Mouse (Mus musculus) adrenal gland, adult (tissue): ENCODE data around the gene Ajm1.
"Not testable (repeated sequence)": the region's sequence is repeated elsewhere in the genome, so short reads cannot be mapped to it uniquely, and the experiment has no call there.

Experiments
- DNase-seq, 2 experiments: peaks; one replicate each; pipeline ENCODE4 v3.0.0; 2022 to 2023; ENCODE audit warnings: low spot score in 1 of 2; ENCODE audit not compliant: inconsistent age in 2 of 2

Gene Ajm1

DNA sequence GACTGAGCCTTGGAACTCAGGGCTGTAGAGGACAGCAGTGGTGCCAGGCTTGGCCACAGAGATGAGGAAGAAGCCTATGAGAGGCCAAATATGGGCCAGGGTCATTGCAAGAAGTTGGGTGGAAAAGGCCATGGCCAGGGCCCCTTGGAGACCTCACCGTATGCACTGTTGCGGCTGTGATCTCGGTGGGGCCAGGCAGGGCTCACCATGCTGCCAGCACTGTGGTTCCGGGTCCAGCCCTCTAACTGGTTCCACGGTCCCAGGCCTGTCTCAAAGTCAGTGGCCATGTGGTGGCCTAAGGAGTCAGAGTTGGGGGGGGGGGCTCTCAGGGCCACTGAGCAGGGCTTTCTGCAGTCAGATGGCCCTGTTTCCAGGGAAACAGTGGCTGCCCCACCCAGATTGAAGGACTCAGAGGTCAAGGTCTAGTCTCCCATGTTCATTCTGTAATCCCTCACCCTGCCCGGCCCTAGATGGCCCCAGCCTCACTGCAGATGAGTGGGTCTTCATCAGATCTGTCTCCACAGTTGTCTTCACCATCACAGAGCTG, 13.0 kb downstream of the Ajm1 start:
- DNase-seq, result peak in 1 of 2 experiments; percentile 75

DNA sequence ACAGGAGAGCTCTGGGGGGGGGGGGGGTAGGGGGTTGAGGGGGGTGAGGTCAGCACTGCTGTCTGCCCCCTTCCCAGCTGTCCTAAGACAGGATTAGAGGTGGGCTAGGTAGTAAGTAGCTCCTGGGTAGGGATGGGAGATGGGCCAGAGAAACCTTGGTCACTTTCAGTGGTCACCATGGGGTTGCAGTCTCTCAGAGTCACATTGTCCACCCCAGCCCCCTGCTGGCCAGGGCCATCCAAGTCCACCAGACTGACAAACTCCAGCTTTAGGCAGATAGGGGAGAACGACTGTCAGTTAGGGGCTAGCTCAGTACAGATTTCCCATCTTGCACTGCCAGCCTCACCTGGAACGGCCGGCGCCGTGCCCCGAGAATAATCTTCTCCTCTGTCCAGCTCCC, 15.0 kb downstream of the Ajm1 start:
- no peak for DNase-seq

DNA sequence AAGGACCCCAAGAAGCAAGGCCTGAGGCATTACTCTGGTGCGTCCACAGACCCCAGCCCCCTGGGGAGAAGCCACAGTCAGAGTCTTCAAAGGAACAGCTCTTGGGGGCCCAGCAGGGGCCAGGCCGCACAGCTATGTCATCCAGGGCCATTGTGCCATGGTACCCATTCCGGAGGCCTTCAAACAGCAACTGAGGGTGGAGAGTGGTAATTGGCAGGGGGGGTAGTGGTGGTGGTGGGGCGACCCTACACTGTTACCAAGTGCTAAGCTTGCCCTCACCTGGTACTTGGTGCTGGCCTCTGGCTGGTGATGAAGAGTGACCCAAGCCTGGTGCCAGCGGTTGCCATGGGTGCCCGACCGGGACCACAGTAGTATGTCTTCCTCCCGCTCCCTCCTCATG, 15.8 kb downstream of the Ajm1 start:
- no peak for DNase-seq

DNA sequence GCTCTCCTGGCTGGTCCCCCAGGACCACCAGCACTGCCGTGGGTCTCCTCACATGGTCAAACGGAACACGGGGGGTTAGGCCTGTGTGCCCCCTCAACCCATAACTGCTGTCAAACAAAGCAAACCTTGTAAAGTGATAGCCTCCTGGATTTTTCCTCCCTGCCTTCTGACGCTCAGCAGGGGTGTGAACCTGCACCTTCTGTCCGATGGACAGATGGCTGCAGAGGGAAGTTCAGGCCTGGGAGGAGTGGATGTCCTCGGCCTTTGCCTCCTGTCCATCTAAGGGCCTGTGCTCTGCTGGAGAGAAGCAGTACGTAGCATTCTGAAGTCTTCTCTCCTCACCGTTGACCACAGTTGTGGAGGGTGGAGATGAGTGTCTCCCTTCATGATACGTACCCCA, 19.6 kb downstream of the Ajm1 start:
- DNase-seq, result no peak

- DNase-seq, result no peak
Observed at GRCm38 (mm10) chr2:25560551-25560950, 21.0 kb downstream of the Ajm1 start.

GRCm38 (mm10) chr2:25558774-25559173, 22.8 kb downstream of the Ajm1 start:
- DNase-seq, result no peak

DNA sequence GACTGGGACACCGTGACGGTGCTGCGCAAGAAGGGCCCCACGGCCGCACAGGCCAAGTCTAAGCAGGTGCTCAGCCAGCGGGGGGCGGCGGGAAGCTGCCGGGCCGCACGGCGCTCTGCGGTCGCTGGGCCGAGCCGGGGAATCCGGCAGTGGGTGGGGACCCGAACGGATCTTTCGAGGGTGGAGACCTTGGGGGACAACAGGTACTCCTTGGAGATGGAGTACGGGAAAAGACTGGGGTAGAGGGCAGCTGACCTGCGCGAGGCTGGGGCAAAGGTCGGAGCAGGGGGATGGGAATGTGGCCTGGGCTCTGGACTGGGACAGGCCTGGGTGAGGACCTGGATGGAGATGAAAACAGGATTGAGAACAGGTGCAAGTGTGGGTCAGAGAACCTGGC, 23.6 kb downstream of the Ajm1 start:
- no peak for DNase-seq

DNA sequence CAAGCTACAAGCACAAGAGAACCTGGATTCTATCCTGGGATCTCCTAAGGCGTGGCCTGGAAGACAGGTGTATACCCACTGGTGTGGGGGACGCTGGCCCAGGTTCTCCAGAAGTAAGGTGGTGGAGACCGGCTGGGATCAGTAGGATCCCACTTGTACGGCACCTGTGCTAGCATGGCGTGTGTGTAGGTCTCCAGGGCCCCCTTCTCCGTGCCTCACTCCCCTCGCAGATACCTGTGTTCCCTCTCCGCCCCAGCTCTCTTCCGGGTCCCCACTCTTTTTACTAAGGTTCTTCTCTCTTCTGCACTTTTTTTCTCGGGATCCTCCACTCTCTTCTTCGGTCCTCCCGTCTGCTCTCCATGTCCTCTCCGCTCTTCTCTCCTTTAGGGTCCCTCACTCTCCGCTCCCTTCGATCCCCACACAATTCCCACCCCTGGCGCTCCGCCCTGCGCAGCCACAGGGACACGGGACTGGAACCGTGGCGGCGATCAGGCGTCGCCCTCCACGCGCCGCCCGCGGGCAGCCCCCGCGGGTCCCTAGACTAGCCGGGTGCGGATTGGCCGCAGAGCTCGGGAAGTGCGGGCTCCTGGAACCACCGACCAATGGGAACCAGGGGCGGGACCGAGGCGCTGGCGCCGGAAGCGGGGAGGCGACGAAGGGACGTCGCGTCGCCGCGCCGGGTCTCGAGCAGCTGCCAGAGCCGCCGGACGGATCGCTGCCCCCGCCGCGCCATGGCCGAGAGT, 24.2 kb downstream of the Ajm1 start, which contains the start of gene Edf1:
Gene Edf1, plus strand, starts transcription at position 627 of the 743 bp plus-strand sequence.
- peak; percentile 97 to 98 for DNase-seq

DNA sequence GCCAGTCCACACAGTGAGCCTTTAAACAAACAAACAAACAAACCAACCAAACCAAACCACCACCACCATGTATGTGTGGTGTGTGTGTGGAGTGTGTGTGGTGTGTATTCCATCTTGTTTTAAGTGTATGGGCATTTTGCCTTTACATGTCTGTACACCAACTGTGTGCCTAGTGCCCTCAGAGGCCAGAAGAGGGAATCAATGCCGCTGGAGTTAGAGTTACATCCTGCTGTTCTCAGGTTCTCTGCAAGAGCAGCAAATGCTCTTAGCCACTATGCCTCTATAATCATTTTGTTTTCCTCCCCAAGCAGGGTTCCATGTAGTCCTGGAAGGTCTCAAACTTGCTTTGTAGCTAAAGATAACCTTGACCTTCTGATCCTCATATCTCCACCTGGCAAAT, 25.3 kb downstream of the Ajm1 start:
- DNase-seq, result no peak

- DNase-seq, result peak in 1 of 2 experiments; percentile 31
Observed at GRCm38 (mm10) chr2:25555479-25555878, 26.1 kb downstream of the Ajm1 start.

DNA sequence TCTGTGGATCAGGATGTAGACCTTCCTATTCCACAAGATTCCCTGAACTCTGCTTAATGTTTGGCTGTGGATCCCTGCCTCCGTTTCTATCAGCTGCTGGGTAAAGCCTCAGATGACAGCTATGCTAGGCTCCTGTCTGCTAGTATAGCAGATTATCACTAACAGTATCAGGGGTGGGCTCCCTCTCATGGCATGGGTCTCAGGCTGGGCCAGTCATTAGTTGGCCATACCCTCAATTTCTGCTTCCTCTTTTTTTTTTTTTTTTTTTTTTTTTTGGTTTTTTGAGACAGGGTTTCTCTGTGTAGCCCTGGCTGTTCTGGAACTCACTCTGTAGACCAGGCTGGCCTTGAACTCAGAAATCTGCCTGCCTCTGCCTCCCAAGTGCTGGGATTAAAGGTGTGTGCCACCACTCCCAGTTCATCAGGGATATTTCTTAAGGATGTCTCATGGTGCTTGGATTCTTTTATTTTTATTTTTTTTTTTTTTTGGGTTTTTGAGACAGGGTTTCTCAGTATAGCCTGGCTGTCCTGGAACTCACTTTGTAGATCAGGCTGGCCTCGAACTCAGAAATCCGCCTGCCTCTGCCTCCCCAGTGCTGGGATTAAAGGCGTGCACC, 28.3 kb downstream of the Ajm1 start:
- DNase-seq, result not testable (repeated sequence)

DNA sequence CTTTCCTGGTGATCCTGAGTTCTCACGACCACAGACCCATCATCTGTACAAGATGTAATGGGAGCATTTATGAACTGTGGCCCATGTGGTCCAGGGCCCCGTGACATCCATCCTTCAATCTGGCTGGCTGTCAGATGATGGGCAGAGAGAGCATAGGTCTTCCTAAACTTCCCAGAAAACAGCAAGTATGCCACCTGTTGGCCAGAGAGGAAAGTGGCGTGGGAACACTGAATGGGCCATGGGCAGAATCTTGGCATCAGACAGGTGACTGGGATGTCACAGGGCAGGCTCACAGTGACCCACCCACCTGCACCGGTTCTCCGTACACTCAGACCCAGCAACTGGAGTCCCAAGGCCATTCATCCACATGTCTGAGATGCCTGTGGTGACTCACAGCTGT, 30.4 kb downstream of the Ajm1 start:
- peak; percentile 70 to 88 for DNase-seq

GRCm38 (mm10) chr2:25549021-25549991, 32.3 kb downstream of the Ajm1 start:
- no peak for DNase-seq

GRCm38 (mm10) chr2:25546811-25547491, 34.6 kb downstream of the Ajm1 start, which contains the start of gene Traf2:
Gene Traf2 (minus strand): TSS chr2:25546940.
- peak; percentile 99 for DNase-seq

GRCm38 (mm10) chr2:25545996-25546810, 35.4 kb downstream of the Ajm1 start:
- no peak for DNase-seq

- peak in 1 of 2 experiments; percentile 53 for DNase-seq
Observed at GRCm38 (mm10) chr2:25541644-25542367, 39.8 kb downstream of the Ajm1 start.

- DNase-seq, result peak; percentile 60 to 88
Observed at GRCm38 (mm10) chr2:25540541-25540948, 41.0 kb downstream of the Ajm1 start.

DNA sequence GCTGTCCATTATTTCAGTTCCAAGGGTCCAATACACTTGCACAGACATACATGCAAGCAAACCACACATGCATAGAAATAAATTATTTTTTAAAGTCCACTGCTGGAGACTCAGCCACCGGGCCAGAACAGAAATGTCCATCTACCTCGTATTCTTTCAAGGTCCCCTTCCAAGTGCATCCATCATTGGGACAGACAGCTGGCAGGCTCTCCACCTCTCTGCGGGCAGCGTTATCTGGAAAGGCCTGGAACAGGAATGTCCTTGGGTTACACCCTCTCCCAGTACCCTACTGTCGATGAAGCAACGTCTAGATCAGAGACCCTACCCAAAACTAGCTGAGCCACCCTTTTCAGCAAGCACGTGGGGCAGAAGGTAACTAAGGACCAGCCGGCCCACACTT, 45.0 kb downstream of the Ajm1 start:
- DNase-seq, result peak; percentile 88 to 92

- no peak for DNase-seq
Observed at GRCm38 (mm10) chr2:25534866-25535182, 46.7 kb downstream of the Ajm1 start.
